Mouse (Mus musculus): ENCODE measurements around the gene Grin2d. TPM values are rescaled to one million over a fixed set of nuclear protein-coding genes. Genes with fewer than 3 reads are reported as not detected.
A peak's percentile ranks its signal among the peaks of the same experiment; 100 is the strongest.
"Not testable (repeated sequence)": the region's sequence is repeated elsewhere in the genome, so short reads cannot be mapped to it uniquely, and the experiment has no call there.

The Grin2d gene
- polyA plus RNA-seq, 1 experiment = 2.1 TPM

DNA sequence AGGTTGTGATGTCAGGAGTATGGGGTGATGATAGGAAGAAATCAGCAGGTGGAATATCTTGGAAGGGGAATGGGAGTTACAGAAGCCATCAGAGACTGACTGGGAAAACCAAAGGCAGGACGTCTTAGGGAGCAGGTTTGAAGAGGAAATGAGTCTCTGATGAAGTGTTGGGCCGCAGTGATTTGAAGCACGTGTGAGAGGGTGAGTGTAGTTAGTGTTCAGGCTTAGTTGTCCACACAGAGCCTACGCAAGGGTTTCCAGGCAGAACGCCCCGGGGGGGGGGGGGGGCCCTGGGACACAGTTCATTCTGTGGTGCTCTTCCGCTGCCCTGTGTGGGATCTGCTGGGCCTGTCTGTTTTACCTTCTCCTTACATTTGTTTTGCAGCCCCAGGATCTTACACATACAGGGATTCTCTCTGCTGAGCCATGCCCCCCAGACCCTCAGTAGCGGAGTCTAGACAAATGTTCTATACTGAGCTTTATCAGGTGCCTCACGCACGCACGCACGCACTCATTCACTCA is 24.4 kb upstream of the Grin2d start:
- Histone ChIP-seq H3K4me1 (ENCODE audit: control insufficient read depth, insufficient read depth, low read length) (no peaks in the 10 kb centered on the region), H3K27ac (ENCODE audit: insufficient read depth, low read length) (no peak overlapping the region), H3K4me3 (ENCODE audit: insufficient read depth, low read length) (no peak overlapping the region)
- TF ChIP-seq POLR2A (IDR thresholded peaks at IDR 0.05; ENCODE audit: low read depth, low read length) (no peak), CTCF (IDR thresholded peaks at IDR 0.05; ENCODE audit: borderline replicate concordance, insufficient read depth, low read length) (no peak)

- no peak overlapping the region for H3K27ac ChIP-seq (ENCODE audit: insufficient read depth, low read length)
- no peak overlapping the region for H3K4me3 ChIP-seq (ENCODE audit: insufficient read depth, low read length)
- no peak for TF ChIP-seq CTCF (IDR thresholded peaks at IDR 0.05; ENCODE audit: borderline replicate concordance, insufficient read depth, low read length)
- TF ChIP-seq POLR2A (IDR thresholded peaks at IDR 0.05; ENCODE audit: low read depth, low read length) = no peak
- no peaks in the 10 kb centered on the region for H3K4me1 ChIP-seq (ENCODE audit: control insufficient read depth, insufficient read depth, low read length)
These were observed 23.4 kb upstream of the Grin2d start for GRCm38 (mm10) chr7:45901562-45901961.

DNA sequence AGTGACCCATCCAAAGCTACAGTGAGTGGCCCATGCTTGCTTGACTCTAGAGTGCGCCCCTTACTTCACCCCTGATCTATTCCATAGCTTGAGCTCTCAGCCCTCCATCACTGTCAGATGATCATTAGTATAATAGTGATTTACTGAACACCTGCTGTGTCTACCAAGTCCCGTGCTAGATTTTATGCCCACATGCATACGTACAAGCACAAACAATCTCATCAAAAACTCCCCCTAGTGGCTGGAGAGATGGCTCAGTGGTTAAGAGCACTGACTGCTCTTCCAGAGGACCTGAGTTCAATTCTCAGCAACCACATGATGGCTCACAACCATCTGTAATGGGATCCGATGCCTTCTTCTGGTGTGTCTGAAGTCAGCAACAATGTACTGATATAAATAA is 19.9 kb upstream of the Grin2d start:
- H3K4me1 ChIP-seq (ENCODE audit: control insufficient read depth, insufficient read depth, low read length); H3K27ac ChIP-seq (ENCODE audit: insufficient read depth, low read length); H3K4me3 ChIP-seq (ENCODE audit: insufficient read depth, low read length): not testable (repeated sequence)

- Histone ChIP-seq H3K27ac (ENCODE audit: insufficient read depth, low read length) (peak overlapping the region; percentile 24), H3K4me3 (ENCODE audit: insufficient read depth, low read length) (peak overlapping the region; percentile 44), H3K4me1 (ENCODE audit: control insufficient read depth, insufficient read depth, low read length) (no peaks in the 10 kb centered on the region)
- TF ChIP-seq POLR2A (IDR thresholded peaks at IDR 0.05; ENCODE audit: low read depth, low read length) = peak; percentile 57; the same call in 1 of the 2 replicates
- no peak for TF ChIP-seq CTCF (IDR thresholded peaks at IDR 0.05; ENCODE audit: borderline replicate concordance, insufficient read depth, low read length)
These were observed 19.1 kb upstream of the Grin2d start for GRCm38 (mm10) chr7:45897258-45897757.

GRCm38 (mm10) chr7:45896517-45897257 is 18.5 kb upstream of the Grin2d start, which contains the start of the genes Syngr4 and Tmem143:
Gene Syngr4 (minus strand): TSS chr7:45896714.
Gene Tmem143 (plus strand): TSS chr7:45896941.
- TF ChIP-seq POLR2A (IDR thresholded peaks at IDR 0.05; ENCODE audit: low read depth, low read length) (peak; percentile 94), CTCF (IDR thresholded peaks at IDR 0.05; ENCODE audit: borderline replicate concordance, insufficient read depth, low read length) (no peak)
- H3K4me1 ChIP-seq (ENCODE audit: control insufficient read depth, insufficient read depth, low read length) = no peaks in the 10 kb centered on the region
- peak within 1 kb of the TSS; percentile 44 for H3K4me3 ChIP-seq (ENCODE audit: insufficient read depth, low read length)
- H3K27ac ChIP-seq (ENCODE audit: insufficient read depth, low read length) = peak within 1 kb of the TSS; percentile 24

DNA sequence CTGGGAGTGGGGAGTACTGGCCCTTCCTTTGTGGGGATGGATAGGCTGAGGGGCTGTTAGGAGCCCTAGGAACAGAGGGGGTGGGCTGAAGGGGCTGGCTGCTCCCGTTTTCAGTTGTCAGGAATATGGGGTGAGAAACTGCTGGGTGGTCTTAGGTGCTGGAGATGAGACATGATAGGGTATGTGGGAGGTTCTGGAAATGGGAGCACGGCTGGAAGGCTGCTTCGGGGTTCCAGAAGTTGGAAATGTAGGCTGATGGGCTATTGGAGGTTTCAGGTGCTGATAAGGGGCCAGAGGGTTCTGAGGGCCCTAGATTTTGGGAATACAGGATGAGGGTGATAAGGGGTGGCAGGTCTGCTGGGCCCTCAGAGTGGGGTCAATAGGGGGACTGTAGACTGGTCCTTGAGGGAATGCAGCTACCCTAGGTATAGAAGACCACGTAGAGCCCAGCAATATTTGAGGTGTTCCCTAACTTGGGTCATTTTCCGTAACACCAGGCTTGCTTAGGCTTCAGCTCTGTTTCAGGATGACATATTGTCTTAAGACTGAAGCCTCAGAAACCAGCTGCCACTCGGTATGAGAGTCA is 17.8 kb upstream of the Grin2d start:
- Histone ChIP-seq H3K4me1 (ENCODE audit: control insufficient read depth, insufficient read depth, low read length) (no peaks in the 10 kb centered on the region), H3K4me3 (ENCODE audit: insufficient read depth, low read length) (no peak overlapping the region), H3K27ac (ENCODE audit: insufficient read depth, low read length) (no peak overlapping the region)
- TF ChIP-seq POLR2A (IDR thresholded peaks at IDR 0.05; ENCODE audit: low read depth, low read length) (no peak), CTCF (IDR thresholded peaks at IDR 0.05; ENCODE audit: borderline replicate concordance, insufficient read depth, low read length) (no peak)

DNA sequence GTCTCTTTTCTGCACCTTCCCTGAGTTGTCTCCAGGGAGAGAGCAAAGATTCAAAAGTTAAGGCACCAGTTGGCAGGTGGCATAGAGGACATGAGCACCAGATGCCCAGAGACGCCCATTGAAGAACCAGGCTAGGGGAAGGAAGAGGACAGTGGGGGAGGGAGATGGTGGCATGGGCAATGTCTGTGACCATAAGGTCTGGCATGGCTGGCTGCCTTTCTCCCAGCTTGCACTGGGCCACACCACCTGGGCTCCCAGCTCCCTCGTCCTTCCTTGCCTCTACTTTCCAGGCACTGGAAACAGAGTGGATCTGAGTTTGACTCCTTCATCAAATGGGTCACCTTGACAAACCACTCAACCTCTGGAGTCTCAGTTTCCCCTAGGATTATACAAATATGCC is 14.5 kb upstream of the Grin2d start:
- no peak overlapping the region for H3K4me3 ChIP-seq (ENCODE audit: insufficient read depth, low read length)
- TF ChIP-seq POLR2A (IDR thresholded peaks at IDR 0.05; ENCODE audit: low read depth, low read length) (no peak), CTCF (IDR thresholded peaks at IDR 0.05; ENCODE audit: borderline replicate concordance, insufficient read depth, low read length) (no peak)
- no peaks in the 10 kb centered on the region for H3K4me1 ChIP-seq (ENCODE audit: control insufficient read depth, insufficient read depth, low read length)
- no peak overlapping the region for H3K27ac ChIP-seq (ENCODE audit: insufficient read depth, low read length)

GRCm38 (mm10) chr7:45887246-45887645 is 9.1 kb upstream of the Grin2d start:
- TF ChIP-seq POLR2A (IDR thresholded peaks at IDR 0.05; ENCODE audit: low read depth, low read length) (no peak), CTCF (IDR thresholded peaks at IDR 0.05; ENCODE audit: borderline replicate concordance, insufficient read depth, low read length) (no peak)
- Histone ChIP-seq H3K4me1 (ENCODE audit: control insufficient read depth, insufficient read depth, low read length) (no peaks in the 10 kb centered on the region), H3K4me3 (ENCODE audit: insufficient read depth, low read length) (no peak overlapping the region), H3K27ac (ENCODE audit: insufficient read depth, low read length) (no peak overlapping the region)

DNA sequence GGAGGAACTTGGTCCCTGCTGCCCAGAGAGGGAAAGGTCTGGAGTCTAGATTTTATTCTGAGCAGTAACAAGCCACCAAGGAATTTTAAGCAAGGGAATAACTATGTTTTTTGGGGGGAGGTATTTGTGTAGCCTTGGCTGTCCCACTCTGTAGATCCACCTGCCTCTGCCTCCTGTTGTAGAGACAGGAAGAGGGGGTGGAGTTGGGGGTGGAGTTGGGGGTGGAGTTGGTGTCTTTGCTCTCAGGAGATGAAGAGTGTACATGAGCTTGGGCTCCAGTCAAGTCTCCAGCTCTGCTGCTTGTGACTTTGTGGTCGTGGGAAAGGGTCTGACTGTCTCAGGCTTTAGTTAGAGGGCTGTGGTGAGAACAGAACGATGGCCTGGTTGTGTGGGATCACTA is 2.8 kb upstream of the Grin2d start:
- Histone ChIP-seq H3K4me1 (ENCODE audit: control insufficient read depth, insufficient read depth, low read length) (no peaks in the 10 kb centered on the region), H3K27ac (ENCODE audit: insufficient read depth, low read length) (no peak overlapping the region), H3K4me3 (ENCODE audit: insufficient read depth, low read length) (no peak overlapping the region)
- no peak for TF ChIP-seq POLR2A (IDR thresholded peaks at IDR 0.05; ENCODE audit: low read depth, low read length)
- no peak for TF ChIP-seq CTCF (IDR thresholded peaks at IDR 0.05; ENCODE audit: borderline replicate concordance, insufficient read depth, low read length)

- Histone ChIP-seq H3K4me1 (ENCODE audit: control insufficient read depth, insufficient read depth, low read length) (0 out of 2 replicates have a peak, but pooled peaks cover 2% of the 10 kb centered on the region), H3K4me3 (ENCODE audit: insufficient read depth, low read length) (no peak overlapping the region), H3K27ac (ENCODE audit: insufficient read depth, low read length) (no peak overlapping the region)
- TF ChIP-seq POLR2A (IDR thresholded peaks at IDR 0.05; ENCODE audit: low read depth, low read length) = no peak
- TF ChIP-seq CTCF (IDR thresholded peaks at IDR 0.05; ENCODE audit: borderline replicate concordance, insufficient read depth, low read length) = no peak
These were observed 2.4 kb upstream of the Grin2d start for GRCm38 (mm10) chr7:45880531-45880930.
